ENCODE assay signal across 7 mouse cellular contexts in the genomic region with DNA sequence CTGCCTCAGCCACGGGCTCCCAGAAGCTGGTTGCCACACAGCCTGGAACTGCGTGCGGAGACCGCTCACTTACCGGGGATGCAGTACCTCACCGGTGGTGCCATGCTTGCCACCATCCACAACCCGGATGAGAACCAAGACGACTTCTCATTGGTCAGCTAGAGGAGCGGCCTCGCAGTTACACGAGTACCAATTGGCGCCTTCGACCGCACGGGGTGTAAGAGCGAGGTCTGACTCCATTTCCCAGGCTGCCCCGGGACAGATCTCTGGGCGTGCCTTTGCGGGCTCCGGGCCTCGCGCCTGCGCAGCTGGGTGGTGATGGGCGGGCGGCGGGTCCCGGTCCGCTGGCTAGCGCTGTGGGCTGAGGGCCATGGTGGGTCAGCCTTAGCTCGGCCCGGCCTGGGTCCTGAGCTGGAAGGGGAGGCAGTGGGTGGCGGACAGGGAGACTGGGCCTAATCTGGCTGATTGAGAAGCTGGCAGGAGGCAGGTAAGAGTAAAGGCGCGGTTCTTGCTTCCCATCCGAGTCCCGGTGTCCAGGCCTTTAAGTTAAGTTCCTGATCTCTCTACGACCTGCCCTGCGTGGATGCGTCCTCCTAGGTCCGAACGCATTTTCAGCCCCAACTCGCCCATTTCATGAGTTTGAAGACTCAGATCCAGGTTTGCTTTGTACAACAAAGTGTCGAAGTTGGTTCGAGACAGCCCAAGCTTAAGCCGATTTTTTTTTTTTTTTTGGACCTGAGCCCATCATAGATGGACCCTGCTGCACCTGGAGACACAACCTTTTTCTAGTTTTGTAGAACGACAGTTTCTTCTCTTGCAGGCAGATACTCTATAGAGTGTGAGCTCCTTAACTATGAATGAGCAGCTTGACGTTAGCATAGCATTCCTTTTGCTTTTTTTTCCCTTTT. TPM values are rescaled to one million over a fixed set of nuclear protein-coding genes. Genes with fewer than 3 reads are reported as not detected.
DNase-seq lines count a peak whose midpoint lies in the region; ATAC-seq lines count a peak whose summit lies in the region.

A gene (minus strand): TSS at position 245 of the 908 bp plus-strand sequence.
A gene (plus strand): TSS at position 302 of the 908 bp plus-strand sequence.

- H3K4me1 ChIP-seq in embryonic facial prominence, embryonic 12.5 days: peaks cover 19% of the 10 kb centered on the region
- H3K4me1 ChIP-seq in limb, embryonic 11.5 days (ENCODE audit: control insufficient read depth, insufficient read depth, low read length): peaks cover 5% of the 10 kb centered on the region
- peaks cover 14% of the 10 kb centered on the region for H3K4me1 ChIP-seq in midbrain, embryonic 14.5 days (ENCODE audit: control insufficient read depth, insufficient read depth, low read length)

- H3K27me3 ChIP-seq in embryonic facial prominence, embryonic 12.5 days: no peaks in the 10 kb centered on the region
- no peaks in the 10 kb centered on the region for H3K27me3 ChIP-seq in limb, embryonic 11.5 days (ENCODE audit: control insufficient read depth, insufficient read depth, low read length)
- no peaks in the 10 kb centered on the region for H3K27me3 ChIP-seq in midbrain, embryonic 14.5 days (ENCODE audit: control insufficient read depth, insufficient read depth, low read length)

- peak within 1 kb of the TSS; percentile 61; the same call in 1 of the 2 replicates for H3K27ac ChIP-seq in embryonic facial prominence, embryonic 12.5 days
- no peak within 1 kb of the TSS for H3K27ac ChIP-seq in limb, embryonic 11.5 days (replicated peaks; ENCODE audit: low read depth, low read length)
- H3K27ac ChIP-seq in midbrain, embryonic 14.5 days (replicated peaks; ENCODE audit: low read depth, low read length): peak within 1 kb of the TSS; percentile 55

- peak; percentile 99 for DNase-seq in adrenal gland, postnatal 25 days
- peak; percentile 100 for DNase-seq in heart, adult 11 months
- peak; percentile 98 for DNase-seq in kidney, adult 18-20 months
- peak; percentile 98 for DNase-seq in limb, embryonic 11.5 days (ENCODE audit: low spot score)
- peak; percentile 99 for DNase-seq in midbrain, embryonic 14.5 days
- peak; percentile 96 for DNase-seq in spleen, adult 18-20 months

- H3K9me3 ChIP-seq in embryonic facial prominence, embryonic 12.5 days: no peaks in the 10 kb centered on the region
- no peaks in the 10 kb centered on the region for H3K9me3 ChIP-seq in limb, embryonic 11.5 days (ENCODE audit: control insufficient read depth, low read length)
- H3K9me3 ChIP-seq in midbrain, embryonic 14.5 days (ENCODE audit: control insufficient read depth, low read length): no peaks in the 10 kb centered on the region

- peak within 1 kb of the TSS; percentile 93 for H3K4me3 ChIP-seq in embryonic facial prominence, embryonic 12.5 days
- peak within 1 kb of the TSS; percentile 96 for H3K4me3 ChIP-seq in limb, embryonic 11.5 days (ENCODE audit: low read depth, low read length)
- peak within 1 kb of the TSS; percentile 88 for H3K4me3 ChIP-seq in midbrain, embryonic 14.5 days (replicated peaks; ENCODE audit: low read depth, low read length)

- H3K4me2 ChIP-seq in embryonic facial prominence, embryonic 12.5 days (replicated peaks): peak within 1 kb of the TSS; percentile 82
- H3K4me2 ChIP-seq in limb, embryonic 11.5 days (ENCODE audit: low read depth, severe bottlenecking): peak within 1 kb of the TSS; percentile 77
- peak within 1 kb of the TSS; percentile 91 for H3K4me2 ChIP-seq in midbrain, embryonic 14.5 days (ENCODE audit: low read length)

- peak; percentile 100 for ATAC-seq in embryonic facial prominence, embryonic 12.5 days (ENCODE audit: insufficient number of reproducible peaks, insufficient read depth, low FRiP score, low TSS enrichment)
- peak; percentile 100 for ATAC-seq in limb, embryonic 11.5 days (ENCODE audit: insufficient number of reproducible peaks, low FRiP score, low TSS enrichment, low read depth)
- ATAC-seq in midbrain, embryonic 14.5 days (ENCODE audit: low FRiP score, low TSS enrichment): peak; percentile 100

- H3K36me3 ChIP-seq in embryonic facial prominence, embryonic 12.5 days: peaks cover 32% of the 10 kb centered on the region
- H3K36me3 ChIP-seq in limb, embryonic 11.5 days (ENCODE audit: control insufficient read depth, insufficient read depth, low read length): peaks cover 9% of the 10 kb centered on the region
- peaks cover 28% of the 10 kb centered on the region for H3K36me3 ChIP-seq in midbrain, embryonic 14.5 days (ENCODE audit: control insufficient read depth, insufficient read depth, low read length)

- peak within 1 kb of the TSS; percentile 88 for H3K9ac ChIP-seq in embryonic facial prominence, embryonic 12.5 days
- peak within 1 kb of the TSS; percentile 85 for H3K9ac ChIP-seq in limb, embryonic 11.5 days (ENCODE audit: low read length)
- H3K9ac ChIP-seq in midbrain, embryonic 14.5 days (replicated peaks; ENCODE audit: low read length): peak within 1 kb of the TSS; percentile 75

- under 1% methylated on average over 47 of the region's 47 CpGs for WGBS in embryonic facial prominence, embryonic 12.5 days
- under 1% methylated on average over 47 of the region's 47 CpGs for WGBS in limb, embryonic 11.5 days
- WGBS in midbrain, embryonic 14.5 days: under 1% methylated on average over 47 of the region's 47 CpGs

RNA-seq across cellular contexts. Expression of the first gene that starts in this region (rescaled TPM):
- 24.0 and 30.3 TPM in 2 replicates for total RNA-seq in adrenal gland, postnatal 25 days (2021)
- 76.7 and 81.5 TPM in 2 replicates for polyA plus RNA-seq in embryonic facial prominence, embryonic 12.5 days (2016; fragmentation: Nextera tagmentation; extraction: Ambion mirVana)
- 86.2 and 91.6 TPM in 2 replicates for polyA plus RNA-seq in limb, embryonic 11.5 days (2014; fragmentation: Nextera tagmentation; extraction: Ambion mirVana)
- 56.4 and 57.4 TPM in 2 replicates for polyA plus RNA-seq in midbrain, embryonic 14.5 days (2014; fragmentation: Nextera tagmentation; extraction: Ambion mirVana)

RNA-seq across cellular contexts. Expression of the second gene that starts in this region (rescaled TPM):
- 36.0 and 39.8 TPM in 2 replicates for total RNA-seq in adrenal gland, postnatal 25 days (2021)
- 93.0 and 94.2 TPM in 2 replicates for polyA plus RNA-seq in embryonic facial prominence, embryonic 12.5 days (2016; fragmentation: Nextera tagmentation; extraction: Ambion mirVana)
- 69.3 and 72.1 TPM in 2 replicates for polyA plus RNA-seq in limb, embryonic 11.5 days (2014; fragmentation: Nextera tagmentation; extraction: Ambion mirVana)
- 72.3 and 72.8 TPM in 2 replicates for polyA plus RNA-seq in midbrain, embryonic 14.5 days (2014; fragmentation: Nextera tagmentation; extraction: Ambion mirVana)
